Mouse (Mus musculus): ENCODE data around the gene Ube2dnl2. TPM values are rescaled to one million over a fixed set of nuclear protein-coding genes. Genes with fewer than 3 reads are reported as not detected.

The Ube2dnl2 gene
- not detected for total RNA-seq (2021)
- long read RNA-seq, experiment 1, result 0 reads
- long read RNA-seq, experiment 2, result 0 reads

GRCm38 (mm10) chrX:114907282-114907681 is at the start of gene Ube2dnl2:
TSS of gene Ube2dnl2 (plus strand) at chrX:114907582.
- intact Hi-C loops (cut with DNase I), result no loop called here
- no peak for DNase-seq

- no peak for DNase-seq
- intact Hi-C loops (cut with DNase I), result no loop called here
Measured at GRCm38 (mm10) chrX:114895489-114895888, 11.9 kb upstream of the Ube2dnl2 start.

GRCm38 (mm10) chrX:114897506-114897905 is 9.9 kb upstream of the Ube2dnl2 start:
- intact Hi-C loops (cut with DNase I), result no loop called here
- DNase-seq, result no peak

- intact Hi-C loops (cut with DNase I), result no loop called here
Measured at GRCm38 (mm10) chrX:114903391-114903790, 4.0 kb upstream of the Ube2dnl2 start.

GRCm38 (mm10) chrX:114904712-114905111 is 2.7 kb upstream of the Ube2dnl2 start, which contains the start of gene Ube2dnl1:
TSS of gene Ube2dnl1 (plus strand) at chrX:114905012.
- DNase-seq, result no peak

More at GRCm38 (mm10) chrX:114903391-114903790, 4.0 kb upstream of the Ube2dnl2 start:
- DNase-seq, result no peak

GRCm38 (mm10) chrX:114955066-114955465 is 47.7 kb downstream of the Ube2dnl2 start:
- intact Hi-C loops (cut with DNase I), result no loop called here
- DNase-seq, result no peak

More at GRCm38 (mm10) chrX:114904712-114905111, 2.7 kb upstream of the Ube2dnl2 start, which contains the start of gene Ube2dnl1:
- intact Hi-C loops (cut with DNase I), result no loop called here

Other genes with a start within 250 kb of the Ube2dnl2 start
- gene Ube2dnl1, start 2.6 kb upstream of the Ube2dnl2 start, total RNA-seq (2021), result not detected

All from heart, postnatal 14 days (tissue).